Mouse (Mus musculus) ES-E14 (cell line): ENCODE measurements at regions not wholly inside any gene's neighbourhood (a gene's known extent, or its start where the extent isn't known, plus 50 kb on each side); places are given as distances from the start of the nearest gene placed in this dataset.
A peak's percentile ranks its signal among the peaks of the same experiment; 100 is the strongest.

Experiments
- DNase-seq: peaks from one replicate; pipeline ENCODE4 v3.0.0-alpha.2; 2013; ENCODE audit warnings: low read depth, low spot score
- H3K27ac ChIP-seq: 2 replicates; pipeline ENCODE4 v1.5.1; 2012; ENCODE audit warnings: low read depth, mild to moderate bottlenecking, low read length, moderate library complexity, mixed read lengths; ENCODE audit not compliant: poor library complexity, insufficient read depth, severe bottlenecking
- H3K36me3 ChIP-seq: 2 replicates; pipeline ENCODE4 v1.6.1; 2012; ENCODE audit warnings: mild to moderate bottlenecking, low read length, moderate library complexity, mixed read lengths; ENCODE audit not compliant: control insufficient read depth, poor library complexity, insufficient read depth, severe bottlenecking
- H3K4me1 ChIP-seq, 2 experiments: fragments of 150-350 bp in 1 of 2; sonication (generic) in 1 of 2; 2 replicates each; pipeline ENCODE4 v1.6.1; 2012; ENCODE audit warnings: low read length in 2 of 2, mild to moderate bottlenecking in 1 of 2, mixed read lengths in 1 of 2; ENCODE audit not compliant: control insufficient read depth in 2 of 2, insufficient read depth in 2 of 2, poor library complexity in 1 of 2
- H3K4me3 ChIP-seq, 2 experiments: fragments of 150-350 bp in 1 of 2; sonication (generic) in 1 of 2; 2 replicates each; pipeline ENCODE4 v1.5.1; 2012; ENCODE audit warnings: low read length in 2 of 2, low read depth in 1 of 2, mild to moderate bottlenecking in 1 of 2, mixed read lengths in 1 of 2; ENCODE audit not compliant: insufficient read depth in 1 of 2, poor library complexity in 1 of 2, severe bottlenecking in 1 of 2
- H3K9ac ChIP-seq: 2 replicates; pipeline ENCODE4 v1.6.1; 2012; ENCODE audit warnings: low read depth, mild to moderate bottlenecking, low read length, mixed read lengths; ENCODE audit not compliant: poor library complexity, insufficient read depth, severe bottlenecking
- H3K9me3 ChIP-seq: fragments of 150-350 bp; sonication (generic); 2 replicates; pipeline ENCODE4 v1.6.1; 2012; ENCODE audit warnings: low read depth, mild to moderate bottlenecking, low read length; ENCODE audit not compliant: control insufficient read depth, insufficient read depth
- CHD2 ChIP-seq: IDR thresholded peaks from 2 replicates; pipeline ENCODE4 v1.6.1; 2014; ENCODE audit warnings: mild to moderate bottlenecking, low read depth, low read length, inconsistent platforms
- HCFC1 ChIP-seq: IDR thresholded peaks from 2 replicates; pipeline ENCODE4 v1.6.1; 2012; ENCODE audit warnings: low read length, inconsistent platforms, borderline replicate concordance; ENCODE audit not compliant: insufficient read depth
- MAFK ChIP-seq: IDR thresholded peaks from 2 replicates; pipeline ENCODE4 v1.6.1; 2014; ENCODE audit warnings: mild to moderate bottlenecking, low read depth, low read length, inconsistent platforms; ENCODE audit not compliant: insufficient read depth
- ZC3H11A ChIP-seq: IDR thresholded peaks from 2 replicates; pipeline ENCODE4 v1.6.1; 2012; ENCODE audit warnings: low read depth, mild to moderate bottlenecking, inconsistent platforms, low read length, borderline replicate concordance
- ZNF384 ChIP-seq: IDR thresholded peaks from 2 replicates; pipeline ENCODE4 v1.6.1; 2012; ENCODE audit warnings: low read depth, low read length, inconsistent platforms
- in situ Hi-C, 2 experiments: fragments of 600-800 bp; cut with MboI; formaldehyde crosslinking; loops; one replicate each; pipeline ENCODE4 v1.15.1; 2025; ENCODE audit warnings: low sequenced_read_pairs in 2 of 2, inconsistent platforms in 1 of 2; ENCODE audit not compliant: unreplicated experiment in 2 of 2

DNA sequence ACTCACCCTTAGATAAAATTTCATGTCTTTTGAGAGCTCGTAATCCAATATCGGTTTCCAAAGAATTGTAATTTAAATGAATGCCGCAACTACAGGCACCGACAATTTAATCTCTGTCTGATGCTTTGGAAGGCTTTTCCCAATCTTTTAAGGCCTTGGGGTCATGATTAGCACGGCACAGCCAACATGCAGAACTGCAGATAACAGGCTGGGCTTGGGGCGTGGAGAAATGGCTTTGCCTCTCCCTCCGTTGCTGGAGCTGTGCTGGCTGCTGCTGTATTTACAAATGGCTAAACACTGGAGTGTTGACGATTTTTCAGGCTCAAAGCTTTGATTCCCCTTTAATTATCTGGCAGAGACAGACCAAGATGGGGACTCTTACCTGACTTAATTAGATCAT is 101.3 kb upstream of the Mphosph6 start:
- Histone ChIP-seq H3K9me3 (no peaks in the 10 kb centered on the region), H3K9ac (no peak overlapping the region), H3K36me3 (no peaks in the 10 kb centered on the region), H3K4me1 (no peaks in the 10 kb centered on the region), H3K4me3 (no peak overlapping the region), H3K27ac (no peak overlapping the region)
- TF ChIP-seq MAFK (no peak), HCFC1 (no peak), ZNF384 (no peak), CHD2 (no peak), ZC3H11A (no peak)
- in situ Hi-C loops, result no loop called here
- no peak for DNase-seq

DNA sequence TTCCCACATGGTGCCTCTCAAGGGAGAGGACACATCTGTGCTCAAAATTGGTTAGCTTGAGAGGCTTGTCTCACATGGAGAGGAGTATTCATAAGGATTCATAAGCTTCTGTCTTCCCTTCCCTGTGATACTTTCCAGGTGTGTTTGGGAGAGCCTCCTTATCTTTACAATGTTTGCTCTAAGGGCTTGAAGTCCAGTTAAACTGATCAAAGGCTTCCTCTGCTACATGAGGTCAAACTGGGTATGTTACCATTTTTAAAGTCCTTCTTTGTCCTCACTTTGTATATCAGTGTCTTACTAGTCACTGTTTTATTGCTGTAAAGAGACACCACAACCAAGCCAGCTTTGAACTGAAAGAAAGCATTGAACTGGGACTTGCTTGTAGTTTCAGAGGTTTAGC is 98.1 kb upstream of the Mphosph6 start:
- Histone ChIP-seq H3K27ac (no peak overlapping the region), H3K36me3 (no peaks in the 10 kb centered on the region), H3K4me1 (peaks cover 0 to 4% of the 10 kb centered on the region in 2 experiments; a peak in 2 of 4 replicates), H3K9ac (no peak overlapping the region), H3K4me3 (no peak overlapping the region), H3K9me3 (no peaks in the 10 kb centered on the region)
- TF ChIP-seq CHD2 (no peak), MAFK (no peak), HCFC1 (no peak), ZNF384 (no peak), ZC3H11A (no peak)
- in situ Hi-C loops, result no loop called here
- no peak for DNase-seq

DNA sequence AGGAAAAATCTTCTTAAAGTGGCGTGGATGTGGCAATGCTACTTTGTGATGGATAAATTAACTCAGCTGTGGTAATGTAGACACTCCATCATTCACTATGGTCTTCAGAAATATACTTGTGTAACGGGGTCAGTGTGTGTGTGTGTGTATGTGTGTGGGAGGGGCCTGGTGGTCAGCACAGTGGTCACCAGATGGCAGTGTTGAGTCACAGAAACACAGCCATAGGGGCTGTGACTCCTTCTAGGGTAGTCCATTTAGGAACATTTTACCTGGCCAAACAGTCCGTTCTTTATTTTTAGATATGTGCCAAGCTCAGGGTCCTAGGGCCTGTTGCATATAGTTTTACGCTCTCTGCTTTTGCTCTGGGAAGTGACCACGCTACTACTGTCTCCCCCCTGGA is 96.3 kb upstream of the Mphosph6 start:
- no peak overlapping the region for H3K27ac ChIP-seq
- no peak overlapping the region for H3K9ac ChIP-seq
- TF ChIP-seq ZNF384, result no peak
- 0 out of 2 replicates have a peak, but pooled peaks have one; percentile 18 for TF ChIP-seq ZC3H11A
- peak; percentile 38 for DNase-seq
- peaks cover 0 to 8% of the 10 kb centered on the region in 2 experiments; a peak in 2 of 4 replicates for H3K4me1 ChIP-seq
- no peak overlapping the region for H3K4me3 ChIP-seq
- in situ Hi-C loops, result no loop called here
- H3K36me3 ChIP-seq, result no peaks in the 10 kb centered on the region
- H3K9me3 ChIP-seq, result no peaks in the 10 kb centered on the region

DNA sequence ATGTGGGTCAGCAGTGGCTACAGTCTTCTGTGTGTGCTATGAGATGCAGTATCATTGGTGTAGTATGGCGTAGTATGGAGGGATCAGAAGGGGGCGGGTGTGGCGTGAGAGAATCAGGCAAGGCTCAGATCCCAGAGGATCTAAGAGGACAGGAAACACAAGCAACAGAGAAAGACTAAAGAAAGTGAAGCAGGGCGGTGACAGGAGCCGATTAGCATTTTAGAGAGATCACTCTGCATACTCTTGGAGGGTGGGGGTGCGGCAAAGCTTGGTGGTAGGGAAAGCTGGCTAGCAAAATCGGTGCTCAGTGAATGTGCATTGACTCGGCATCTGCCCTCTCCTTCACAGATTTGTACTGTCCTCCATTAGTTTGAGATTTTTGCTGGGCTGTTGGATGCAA is 93.1 kb upstream of the Mphosph6 start:
- Histone ChIP-seq H3K9me3 (no peaks in the 10 kb centered on the region), H3K9ac (no peak overlapping the region), H3K4me3 (no peak overlapping the region), H3K36me3 (no peaks in the 10 kb centered on the region), H3K27ac (no peak overlapping the region), H3K4me1 (peaks cover 0 to 8% of the 10 kb centered on the region in 2 experiments; a peak in 2 of 4 replicates)
- peak; percentile 64 for DNase-seq
- in situ Hi-C loops, result no loop called here
- no peak for TF ChIP-seq ZC3H11A

DNA sequence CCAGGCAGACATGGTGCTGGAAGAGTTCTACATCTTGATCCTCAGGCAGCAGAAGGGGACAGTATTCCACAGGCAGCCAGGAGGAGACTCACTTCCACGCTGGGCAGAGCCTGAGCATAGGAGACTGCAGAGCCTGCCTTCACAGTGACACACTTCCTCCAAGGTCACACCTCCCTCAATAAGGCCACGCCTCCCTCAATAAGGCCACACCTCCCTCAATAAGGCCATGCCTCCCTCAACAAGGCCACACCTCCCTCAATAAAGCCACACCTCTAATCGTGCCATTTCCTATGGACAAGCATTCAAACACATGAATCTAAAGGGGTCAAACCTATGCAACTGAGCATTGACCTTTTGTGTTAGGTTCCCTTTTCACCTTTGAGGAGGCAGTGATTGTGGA is 88.5 kb upstream of the Mphosph6 start:
- Histone ChIP-seq H3K36me3 (no peaks in the 10 kb centered on the region), H3K9me3 (no peaks in the 10 kb centered on the region), H3K27ac (no peak overlapping the region), H3K4me3 (no peak overlapping the region), H3K9ac (no peak overlapping the region), H3K4me1 (peaks cover 0 to 6% of the 10 kb centered on the region in 2 experiments; a peak in 2 of 4 replicates)
- no peak for DNase-seq
- in situ Hi-C loops, result no loop called here
- TF ChIP-seq CHD2, result no peak
- no peak for TF ChIP-seq ZNF384
- no peak for TF ChIP-seq HCFC1
- TF ChIP-seq MAFK, result no peak
- TF ChIP-seq ZC3H11A, result no peak
